Mouse (Mus musculus) heart, embryonic 10.5 days (tissue): ENCODE measurements around the gene Gm7544. TPM values are rescaled to one million over a fixed set of nuclear protein-coding genes. Genes with fewer than 3 reads are reported as not detected.

Source experiments
- polyA plus RNA-seq: library from polyadenylated mRNA; unstranded; fragments of >200 nt; fragmentation: Nextera tagmentation; extraction: Ambion mirVana; gene quantifications from 2 replicates; pipeline ENCODE4 v1.2.1, GENCODE M21; 2016

Gene Gm7544
- polyA plus RNA-seq, 1 experiment from 2014 or later = not detected

Other genes with a start within 250 kb of the Gm7544 start
- 197 TPM in 2 replicates for gene Mff, start 231.1 kb downstream of the Gm7544 start, polyA plus RNA-seq
- gene Tm4sf20, start 187.6 kb downstream of the Gm7544 start, polyA plus RNA-seq = not detected in 2 replicates
- not detected in 2 replicates for gene Gm47791, start 184.8 kb downstream of the Gm7544 start, polyA plus RNA-seq
- gene Agfg1, start 116.5 kb downstream of the Gm7544 start, polyA plus RNA-seq = 33.5 and 44.7 TPM in 2 replicates
- gene A030005L19Rik, start 42.7 kb downstream of the Gm7544 start, polyA plus RNA-seq = not detected in 2 replicates
- not detected in 2 replicates for gene A030014E15Rik, start 31.1 kb downstream of the Gm7544 start, polyA plus RNA-seq
- not detected in 2 replicates for gene Gm6217, start 24.6 kb downstream of the Gm7544 start, polyA plus RNA-seq
- not detected in 2 replicates for gene A030003K21Rik, start 12.6 kb downstream of the Gm7544 start, polyA plus RNA-seq
- not detected in 2 replicates for gene Gm47955, start 4.3 kb upstream of the Gm7544 start, polyA plus RNA-seq
- not detected in 2 replicates for gene Gm47959, start 44.5 kb upstream of the Gm7544 start, polyA plus RNA-seq
- 2.5 and 2.8 TPM in 2 replicates for gene Slc19a3, start 82.4 kb upstream of the Gm7544 start, polyA plus RNA-seq
- not detected in 2 replicates for gene Krtap28-10, start 86.5 kb upstream of the Gm7544 start, polyA plus RNA-seq
- gene Gm47969, start 88.9 kb upstream of the Gm7544 start, polyA plus RNA-seq = not detected in 2 replicates
- not detected in 2 replicates for gene A030005K14Rik, start 103.4 kb upstream of the Gm7544 start, polyA plus RNA-seq
- gene Krtap28-13, start 104.9 kb upstream of the Gm7544 start, polyA plus RNA-seq = 0.25 TPM in 1 of 2 replicates, not detected in the other
- gene Ccl20, start 160.8 kb upstream of the Gm7544 start, polyA plus RNA-seq = 0.21 and 0.34 TPM in 2 replicates
- gene Daw1, start 203.7 kb upstream of the Gm7544 start, polyA plus RNA-seq = 0.14 TPM in 1 of 2 replicates, not detected in the other